Mouse (Mus musculus): ENCODE measurements at regions not wholly inside any gene's neighbourhood (a gene's known extent, or its start where the extent isn't known, plus 50 kb on each side); places are given as distances from the start of the nearest gene placed in this dataset.

DNA sequence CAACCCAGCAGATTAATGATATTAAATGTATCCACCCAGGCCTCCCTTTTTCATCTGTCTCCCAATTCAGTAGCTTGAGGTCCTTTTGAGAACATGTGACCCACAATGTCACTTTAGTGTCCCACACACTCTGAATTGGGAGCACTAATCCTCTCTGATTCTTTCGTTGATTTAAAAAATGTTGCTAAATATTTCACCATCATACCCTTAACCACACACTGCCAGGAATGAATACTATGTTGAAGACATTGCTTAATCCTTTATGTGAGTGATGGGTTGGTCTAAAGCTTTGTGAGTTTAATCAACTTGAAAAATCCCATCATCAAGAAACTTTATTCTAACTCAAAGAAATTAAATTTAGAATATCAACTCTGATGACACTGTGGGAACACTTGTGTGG is 269.7 kb downstream of the Pdha2 start:
- 60% methylated on average over 1 of the region's 1 CpGs for WGBS (ENCODE audit: insufficient replicate concordance)
- ATAC-seq (ENCODE audit: insufficient read depth): no peak
- no peak for DNase-seq (ENCODE audit: low read depth in 3 of 3, low spot score in 3 of 3)
- no peak overlapping the region for H3K4me2 ChIP-seq (ENCODE audit: low read depth)
- no peak overlapping the region for H3K9ac ChIP-seq (replicated peaks)
- no peak overlapping the region for H3K4me3 ChIP-seq (ENCODE audit: insufficient read depth in 1 of 2, low read depth in 2 of 2, low read length in 2 of 2)
- no peak for TF ChIP-seq EP300 (IDR thresholded peaks at IDR 0.05; ENCODE audit: low read depth)
- TF ChIP-seq CTCF (IDR thresholded peaks at IDR 0.05; ENCODE audit: low read depth): no peak
- H3K36me3 ChIP-seq (replicated peaks; ENCODE audit: control insufficient read depth, insufficient read depth, low read depth): no peaks in the 10 kb centered on the region
- no peaks in the 10 kb centered on the region for H3K4me1 ChIP-seq (replicated peaks; ENCODE audit: control insufficient read depth in 2 of 2, insufficient read depth in 2 of 2, low read length in 1 of 2)
- H3K27ac ChIP-seq: no peak overlapping the region
- no peaks in the 10 kb centered on the region for H3K9me3 ChIP-seq (ENCODE audit: control insufficient read depth, low read length)
- H3K27me3 ChIP-seq (ENCODE audit: control insufficient read depth, insufficient read depth, low read length): no peaks in the 10 kb centered on the region

DNA sequence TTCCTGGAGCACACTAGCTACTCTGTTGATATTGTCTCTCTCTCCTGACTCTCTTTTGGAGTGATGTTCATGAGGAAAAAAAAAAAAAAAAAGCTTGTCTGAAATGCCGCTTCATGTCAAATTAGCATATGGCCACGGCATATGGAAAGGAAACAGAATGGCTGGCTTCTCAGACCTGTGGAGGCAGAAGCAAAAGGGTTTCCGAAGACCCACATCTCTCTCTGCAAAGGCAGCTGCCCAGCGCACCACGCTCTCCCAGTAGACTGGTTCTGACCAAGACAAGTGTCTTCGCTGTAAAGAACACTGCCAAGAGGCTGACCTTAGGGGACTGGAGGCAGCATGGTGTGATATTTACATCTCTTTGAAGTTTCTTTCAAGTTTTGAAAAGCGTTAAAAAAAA is 270.3 kb downstream of the Pdha2 start:
- ATAC-seq (ENCODE audit: insufficient read depth) (no peak), DNase-seq (ENCODE audit: low read depth in 3 of 3, low spot score in 3 of 3) (no peak)
- H3K9me3 ChIP-seq (ENCODE audit: control insufficient read depth, low read length): no peaks in the 10 kb centered on the region
- no peaks in the 10 kb centered on the region for H3K36me3 ChIP-seq (replicated peaks; ENCODE audit: control insufficient read depth, insufficient read depth, low read depth)
- no peak overlapping the region for H3K4me3 ChIP-seq (ENCODE audit: insufficient read depth in 1 of 2, low read depth in 2 of 2, low read length in 2 of 2)
- WGBS (ENCODE audit: insufficient replicate concordance): 75% methylated on average over 7 of the region's 7 CpGs
- TF ChIP-seq EP300 (IDR thresholded peaks at IDR 0.05; ENCODE audit: low read depth): no peak
- TF ChIP-seq CTCF (IDR thresholded peaks at IDR 0.05; ENCODE audit: low read depth): no peak
- no peak overlapping the region for H3K27ac ChIP-seq
- no peak overlapping the region for H3K9ac ChIP-seq (replicated peaks)
- H3K4me2 ChIP-seq (ENCODE audit: low read depth): no peak overlapping the region
- no peaks in the 10 kb centered on the region for H3K4me1 ChIP-seq (replicated peaks; ENCODE audit: control insufficient read depth in 2 of 2, insufficient read depth in 2 of 2, low read length in 1 of 2)
- H3K27me3 ChIP-seq (ENCODE audit: control insufficient read depth, insufficient read depth, low read length): no peaks in the 10 kb centered on the region

DNA sequence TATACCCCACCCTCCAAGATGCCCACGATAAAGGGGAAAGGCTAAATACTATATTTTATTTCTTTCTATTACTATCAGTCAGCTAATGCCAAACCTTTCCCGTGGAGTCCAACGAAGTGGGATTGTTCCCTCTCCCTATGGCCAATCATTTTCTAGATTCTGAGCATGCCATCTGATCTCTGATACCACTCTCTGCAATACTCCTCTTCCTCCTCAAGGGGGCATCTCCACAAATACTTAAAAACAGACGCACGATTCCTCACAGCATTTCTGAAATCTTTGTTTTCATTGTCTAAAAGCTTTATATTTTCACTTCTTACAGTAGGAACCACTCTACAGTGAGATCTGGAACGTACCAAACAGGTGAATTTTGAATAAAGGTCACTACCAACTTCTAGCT is 270.8 kb downstream of the Pdha2 start:
- no peaks in the 10 kb centered on the region for H3K27me3 ChIP-seq (ENCODE audit: control insufficient read depth, insufficient read depth, low read length)
- WGBS (ENCODE audit: insufficient replicate concordance): 63% methylated on average over 6 of the region's 6 CpGs
- H3K4me2 ChIP-seq (ENCODE audit: low read depth): no peak overlapping the region
- no peak for ATAC-seq (ENCODE audit: insufficient read depth)
- no peak overlapping the region for H3K4me3 ChIP-seq (ENCODE audit: insufficient read depth in 1 of 2, low read depth in 2 of 2, low read length in 2 of 2)
- no peak for TF ChIP-seq EP300 (IDR thresholded peaks at IDR 0.05; ENCODE audit: low read depth)
- TF ChIP-seq CTCF (IDR thresholded peaks at IDR 0.05; ENCODE audit: low read depth): no peak
- H3K9ac ChIP-seq (replicated peaks): no peak overlapping the region
- DNase-seq (ENCODE audit: low read depth in 3 of 3, low spot score in 3 of 3): no peak
- H3K27ac ChIP-seq: no peak overlapping the region
- no peaks in the 10 kb centered on the region for H3K36me3 ChIP-seq (replicated peaks; ENCODE audit: control insufficient read depth, insufficient read depth, low read depth)
- H3K4me1 ChIP-seq (replicated peaks; ENCODE audit: control insufficient read depth in 2 of 2, insufficient read depth in 2 of 2, low read length in 1 of 2): no peaks in the 10 kb centered on the region
- H3K9me3 ChIP-seq (ENCODE audit: control insufficient read depth, low read length): no peaks in the 10 kb centered on the region

DNA sequence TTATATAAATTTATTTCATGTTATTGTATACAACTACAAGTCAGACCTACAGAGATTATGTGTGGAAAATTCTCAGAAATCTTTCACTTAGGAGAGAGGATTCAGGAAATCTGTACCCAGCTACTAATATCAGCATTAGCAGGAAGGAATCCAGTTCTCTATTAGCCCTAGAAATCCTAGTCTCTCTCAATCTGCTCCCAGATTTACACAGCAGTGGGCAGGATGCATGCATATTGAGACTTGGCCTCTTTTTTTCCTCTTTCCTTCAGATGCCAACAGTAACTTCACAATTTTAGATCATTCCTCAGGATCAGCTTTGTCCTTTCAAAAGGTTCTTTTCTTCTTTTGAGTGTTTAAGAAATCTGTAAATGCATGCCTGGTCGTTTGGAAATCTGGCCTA is 279.0 kb downstream of the Pdha2 start:
- no peak overlapping the region for H3K4me2 ChIP-seq (ENCODE audit: low read depth)
- ATAC-seq (ENCODE audit: insufficient read depth) (no peak), DNase-seq (ENCODE audit: low read depth in 3 of 3, low spot score in 3 of 3) (no peak)
- no peak for TF ChIP-seq EP300 (IDR thresholded peaks at IDR 0.05; ENCODE audit: low read depth)
- TF ChIP-seq CTCF (IDR thresholded peaks at IDR 0.05; ENCODE audit: low read depth): no peak
- no peaks in the 10 kb centered on the region for H3K36me3 ChIP-seq (replicated peaks; ENCODE audit: control insufficient read depth, insufficient read depth, low read depth)
- H3K9ac ChIP-seq (replicated peaks): no peak overlapping the region
- H3K4me3 ChIP-seq (ENCODE audit: insufficient read depth in 1 of 2, low read depth in 2 of 2, low read length in 2 of 2): no peak overlapping the region
- no peaks in the 10 kb centered on the region for H3K4me1 ChIP-seq (replicated peaks; ENCODE audit: control insufficient read depth in 2 of 2, insufficient read depth in 2 of 2, low read length in 1 of 2)
- no peak overlapping the region for H3K27ac ChIP-seq
- H3K9me3 ChIP-seq (ENCODE audit: control insufficient read depth, low read length): no peaks in the 10 kb centered on the region
- no peaks in the 10 kb centered on the region for H3K27me3 ChIP-seq (ENCODE audit: control insufficient read depth, insufficient read depth, low read length)
- 7% methylated on average over 1 of the region's 1 CpGs for WGBS (ENCODE audit: insufficient replicate concordance)

DNA sequence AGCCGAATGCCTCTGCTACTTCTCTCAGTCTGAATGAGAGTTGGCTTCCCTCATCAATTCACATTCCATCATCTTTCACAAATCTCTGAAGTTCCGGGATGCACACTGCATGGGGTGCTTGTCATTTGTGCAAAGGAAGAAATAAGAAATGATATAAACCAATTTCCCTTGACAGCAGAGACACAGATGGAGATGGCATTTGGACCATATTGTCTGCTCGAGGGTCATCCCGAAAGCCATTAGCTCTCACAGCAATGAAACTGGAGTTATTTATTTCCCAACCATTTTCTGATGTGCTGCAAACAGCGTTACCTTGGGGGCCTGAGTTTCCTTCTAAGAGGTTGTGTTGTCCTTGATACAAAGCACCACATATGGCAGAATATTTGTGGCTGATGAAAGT is 285.5 kb downstream of the Pdha2 start:
- no peak for ATAC-seq (ENCODE audit: insufficient read depth)
- no peak for TF ChIP-seq EP300 (IDR thresholded peaks at IDR 0.05; ENCODE audit: low read depth)
- TF ChIP-seq CTCF (IDR thresholded peaks at IDR 0.05; ENCODE audit: low read depth): no peak
- WGBS (ENCODE audit: insufficient replicate concordance): 59% methylated on average over 5 of the region's 5 CpGs

More for the DNA sequence above, 285.5 kb downstream of the Pdha2 start:
- Histone ChIP-seq H3K27me3 (ENCODE audit: control insufficient read depth, insufficient read depth, low read length) (no peaks in the 10 kb centered on the region), H3K4me1 (replicated peaks; ENCODE audit: control insufficient read depth in 2 of 2, insufficient read depth in 2 of 2, low read length in 1 of 2) (no peaks in the 10 kb centered on the region), H3K4me3 (ENCODE audit: insufficient read depth in 1 of 2, low read depth in 2 of 2, low read length in 2 of 2) (no peak overlapping the region), H3K9me3 (ENCODE audit: control insufficient read depth, low read length) (no peaks in the 10 kb centered on the region), H3K36me3 (replicated peaks; ENCODE audit: control insufficient read depth, insufficient read depth, low read depth) (no peaks in the 10 kb centered on the region), H3K4me2 (ENCODE audit: low read depth) (no peak overlapping the region), H3K9ac (replicated peaks) (no peak overlapping the region), H3K27ac (no peak overlapping the region)
- no peak for DNase-seq (ENCODE audit: low read depth in 3 of 3, low spot score in 3 of 3)
